Comparison of ENCODE assay signal across 8 mouse cellular contexts in genomic region chr17:66123816-66124610, GRCm38 (mm10). TPM values are rescaled to one million over a fixed set of nuclear protein-coding genes. Genes with fewer than 3 reads are reported as not detected.
DNase-seq lines count a peak whose midpoint lies in the region; ATAC-seq and TF ChIP-seq lines count a peak whose summit lies in the region.

No protein-coding gene starts in this region.

- peaks cover 30% of the 10 kb centered on the region for H3K36me3 ChIP-seq in lung, embryonic 15.5 days
- peaks cover 18% of the 10 kb centered on the region for H3K36me3 ChIP-seq in hindbrain, embryonic 13.5 days
- peaks cover 45% of the 10 kb centered on the region for H3K36me3 ChIP-seq in midbrain, embryonic 10.5 days

- 1% methylated on average over 20 of the region's 20 CpGs for WGBS in lung, embryonic 15.5 days
- 3% methylated on average over 20 of the region's 20 CpGs for whole genome bisulfite sequencing in hindbrain, embryonic 13.5 days
- WGBS in midbrain, embryonic 10.5 days = 3% methylated on average over 20 of the region's 20 CpGs

- peak overlapping the region; percentile 85 for H3K4me3 ChIP-seq in lung, embryonic 15.5 days
- H3K4me3 ChIP-seq in cortical plate, adult 2 months (ENCODE audit: insufficient read depth, low read length) = peak overlapping the region; percentile 38
- peak overlapping the region; percentile 76 for H3K4me3 ChIP-seq in hindbrain, embryonic 13.5 days
- peak overlapping the region; percentile 87 for H3K4me3 ChIP-seq in midbrain, embryonic 10.5 days

- ATAC-seq in lung, embryonic 15.5 days (ENCODE audit: borderline replicate concordance, extremely low read depth, low FRiP score, low TSS enrichment) = peak; percentile 5; the same call in 1 of the 2 replicates
- ATAC-seq in hindbrain, embryonic 13.5 days (ENCODE audit: low FRiP score) = peak; percentile 26

- no peak for DNase-seq in lung, postnatal 25 days (ENCODE audit: low spot score)
- DNase-seq in midbrain, embryonic 10.5 days (ENCODE audit: low spot score) = peak; percentile 47
- DNase-seq in left cerebral cortex, adult 11 months (ENCODE audit: low spot score) = no peak
- no peak for DNase-seq in ovary, adult 18-20 months (ENCODE audit: low spot score)
- no peak for DNase-seq in cerebellum, adult 11 months

- H3K9ac ChIP-seq in lung, embryonic 15.5 days = peak overlapping the region; percentile 79
- H3K9ac ChIP-seq in hindbrain, embryonic 13.5 days = peak overlapping the region; percentile 78

- H3K27me3 ChIP-seq in lung, embryonic 15.5 days = no peaks in the 10 kb centered on the region
- no peaks in the 10 kb centered on the region for H3K27me3 ChIP-seq in hindbrain, embryonic 13.5 days
- H3K27me3 ChIP-seq in midbrain, embryonic 10.5 days (ENCODE audit: low read depth, poor library complexity, severe bottlenecking) = no peaks in the 10 kb centered on the region

- H3K4me2 ChIP-seq in lung, embryonic 15.5 days = peak overlapping the region; percentile 70
- H3K4me2 ChIP-seq in hindbrain, embryonic 13.5 days = peak overlapping the region; percentile 70

- no peak for TF ChIP-seq CTCF in cortical plate, adult 2 months (IDR thresholded peaks at IDR 0.05; ENCODE audit: extremely low read depth, insufficient read depth, low read length)

- TF ChIP-seq POLR2A in cortical plate, adult 2 months (IDR thresholded peaks at IDR 0.05; ENCODE audit: extremely low read depth, insufficient read depth, low read length) = no peak

- H3K27ac ChIP-seq in lung, embryonic 15.5 days = peak overlapping the region; percentile 96
- no peak overlapping the region for H3K27ac ChIP-seq in cortical plate, adult 2 months (ENCODE audit: insufficient read depth, low read length)
- peak overlapping the region; percentile 52; the same call in 1 of the 2 replicates for H3K27ac ChIP-seq in hindbrain, embryonic 13.5 days
- H3K27ac ChIP-seq in midbrain, embryonic 10.5 days (replicated peaks) = peak overlapping the region; percentile 93

- H3K9me3 ChIP-seq in lung, embryonic 15.5 days = no peaks in the 10 kb centered on the region
- no peaks in the 10 kb centered on the region for H3K9me3 ChIP-seq in hindbrain, embryonic 13.5 days
- H3K9me3 ChIP-seq in midbrain, embryonic 10.5 days (replicated peaks) = no peaks in the 10 kb centered on the region

- H3K4me1 ChIP-seq in lung, embryonic 15.5 days = peaks cover 15% of the 10 kb centered on the region
- H3K4me1 ChIP-seq in cortical plate, adult 2 months (ENCODE audit: control insufficient read depth, insufficient read depth, low read length) = no peaks in the 10 kb centered on the region
- H3K4me1 ChIP-seq in hindbrain, embryonic 13.5 days (replicated peaks) = peaks cover 9% of the 10 kb centered on the region
- peaks cover 19% of the 10 kb centered on the region for H3K4me1 ChIP-seq in midbrain, embryonic 10.5 days

RNA-seq across cellular contexts. Expression of gene Ddx11, which starts 0.7 kb away (rescaled TPM):
- 22.6 and 28.7 TPM in 2 replicates for polyA plus RNA-seq in lung, embryonic 15.5 days (2015; fragmentation: Nextera tagmentation; extraction: Ambion mirVana)
- polyA plus RNA-seq in cortical plate, adult 2 months (2012; rRNA removed) = 1.3 and 1.9 TPM in 2 replicates
- 6.2 and 7.5 TPM in 2 replicates for polyA plus RNA-seq in hindbrain, embryonic 13.5 days (2015; fragmentation: Nextera tagmentation; extraction: Ambion mirVana)
- polyA plus RNA-seq in midbrain, embryonic 10.5 days (2016; fragmentation: Nextera tagmentation; extraction: Ambion mirVana) = 29.1 and 30.2 TPM in 2 replicates

RNA-seq across cellular contexts. Expression of gene Washc1, which starts 12.7 kb away (rescaled TPM):
- polyA plus RNA-seq in lung, embryonic 15.5 days (2015; fragmentation: Nextera tagmentation; extraction: Ambion mirVana) = 36.8 and 37.4 TPM in 2 replicates
- 48.6 and 50.0 TPM in 2 replicates for polyA plus RNA-seq in cortical plate, adult 2 months (2012; rRNA removed)
- 45.4 and 48.0 TPM in 2 replicates for polyA plus RNA-seq in hindbrain, embryonic 13.5 days (2015; fragmentation: Nextera tagmentation; extraction: Ambion mirVana)
- 32.9 and 35.5 TPM in 2 replicates for polyA plus RNA-seq in midbrain, embryonic 10.5 days (2016; fragmentation: Nextera tagmentation; extraction: Ambion mirVana)

RNA-seq across cellular contexts. Expression of gene Ndufv2, which starts 22.7 kb away (rescaled TPM):
- polyA plus RNA-seq in lung, embryonic 15.5 days (2015; fragmentation: Nextera tagmentation; extraction: Ambion mirVana) = 306 and 313 TPM in 2 replicates
- 174 and 176 TPM in 2 replicates for polyA plus RNA-seq in cortical plate, adult 2 months (2012; rRNA removed)
- 354 and 357 TPM in 2 replicates for polyA plus RNA-seq in hindbrain, embryonic 13.5 days (2015; fragmentation: Nextera tagmentation; extraction: Ambion mirVana)
- polyA plus RNA-seq in midbrain, embryonic 10.5 days (2016; fragmentation: Nextera tagmentation; extraction: Ambion mirVana) = 343 and 351 TPM in 2 replicates

RNA-seq across cellular contexts. Expression of gene Ankrd12, which starts 47.1 kb away (rescaled TPM):
- polyA plus RNA-seq in lung, embryonic 15.5 days (2015; fragmentation: Nextera tagmentation; extraction: Ambion mirVana) = 15.5 and 18.5 TPM in 2 replicates
- 23.9 and 25.1 TPM in 2 replicates for polyA plus RNA-seq in cortical plate, adult 2 months (2012; rRNA removed)
- polyA plus RNA-seq in hindbrain, embryonic 13.5 days (2015; fragmentation: Nextera tagmentation; extraction: Ambion mirVana) = 148 and 150 TPM in 2 replicates
- polyA plus RNA-seq in midbrain, embryonic 10.5 days (2016; fragmentation: Nextera tagmentation; extraction: Ambion mirVana) = 13.8 and 22.2 TPM in 2 replicates
